Mouse (Mus musculus) olfactory bulb, adult 2 months (tissue): ENCODE measurements around the gene 3110018I06Rik. TPM values are rescaled to one million over a fixed set of nuclear protein-coding genes. Genes with fewer than 3 reads are reported as not detected.

Source experiments
- H3K27ac ChIP-seq: fragments of 200-500 bp; 2 replicates; pipeline ENCODE4 v1.5.1; 2012; ENCODE audit warnings: low read depth, low read length; ENCODE audit not compliant: insufficient read depth
- H3K4me1 ChIP-seq: fragments of 200-500 bp; 2 replicates; pipeline ENCODE4 v1.6.1; 2012; ENCODE audit warnings: low read length; ENCODE audit not compliant: control insufficient read depth, insufficient read depth
- H3K4me3 ChIP-seq: fragments of 200-500 bp; 2 replicates; pipeline ENCODE4 v1.5.1; 2012; ENCODE audit warnings: mild to moderate bottlenecking, low read depth, low read length, moderate library complexity; ENCODE audit not compliant: insufficient read depth
- CTCF ChIP-seq: fragments of 200-500 bp; IDR thresholded peaks from 2 replicates; pipeline ENCODE4 v1.5.1; 2012; ENCODE audit warnings: low read depth, mild to moderate bottlenecking, low read length, moderate library complexity; ENCODE audit not compliant: insufficient read depth
- POLR2A ChIP-seq: fragments of 200-500 bp; IDR thresholded peaks from 2 replicates; pipeline ENCODE4 v1.6.1; 2012; ENCODE audit warnings: mild to moderate bottlenecking, low read depth, low read length, moderate library complexity; ENCODE audit not compliant: insufficient read depth
- WGBS: fragments of 180-500 bp; shearing (Covaris S2); methylation state at CpG from one replicate; pipeline ENCODE4 v1.1.7; 2018; 5-methylcytosine and 5-hydroxymethylcytosine counted together
- polyA plus RNA-seq: library from polyadenylated mRNA; stranded (reverse); fragments of >200 nt; gene quantifications from 2 replicates; pipeline ENCODE4 v1.2.4, GENCODE M21; 2012; ENCODE audit warnings: low replicate concordance; ENCODE audit not compliant: missing spikeins, insufficient read depth, insufficient read length

The 3110018I06Rik gene
- polyA plus RNA-seq, 1 experiment, result not detected

DNA sequence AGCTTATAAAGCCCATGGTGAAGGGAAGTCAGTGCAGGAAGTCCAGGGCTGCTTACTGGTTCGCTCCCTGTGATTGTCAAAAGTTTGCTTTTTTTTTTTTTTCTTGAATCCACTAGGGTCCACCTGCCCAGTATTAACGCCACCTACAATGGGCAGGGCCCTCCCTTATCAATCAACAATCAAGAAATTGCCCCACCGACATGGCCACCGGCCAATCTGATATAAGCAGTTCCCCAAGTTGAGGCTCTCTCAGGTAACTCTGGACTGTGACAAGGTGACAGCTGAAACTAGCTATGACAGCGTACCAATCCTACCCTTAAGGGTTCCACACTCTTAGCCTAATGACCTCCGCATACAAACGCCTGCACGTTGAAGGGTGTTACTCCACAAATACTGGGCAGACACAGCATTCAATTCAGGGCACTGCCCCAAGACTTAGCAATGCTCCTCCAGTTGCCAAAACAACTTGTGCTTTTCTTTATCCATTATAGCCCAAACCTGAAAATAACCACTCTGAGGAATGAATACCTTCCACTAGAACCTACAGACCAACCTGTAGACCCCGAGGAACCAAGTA, 21.3 kb downstream of the 3110018I06Rik start:
- Histone ChIP-seq H3K4me1 (no peaks in the 10 kb centered on the region), H3K27ac (no peak overlapping the region), H3K4me3 (no peak overlapping the region)
- 85% methylated on average over 9 of the region's 9 CpGs for WGBS
- TF ChIP-seq CTCF (no peak), POLR2A (no peak)

DNA sequence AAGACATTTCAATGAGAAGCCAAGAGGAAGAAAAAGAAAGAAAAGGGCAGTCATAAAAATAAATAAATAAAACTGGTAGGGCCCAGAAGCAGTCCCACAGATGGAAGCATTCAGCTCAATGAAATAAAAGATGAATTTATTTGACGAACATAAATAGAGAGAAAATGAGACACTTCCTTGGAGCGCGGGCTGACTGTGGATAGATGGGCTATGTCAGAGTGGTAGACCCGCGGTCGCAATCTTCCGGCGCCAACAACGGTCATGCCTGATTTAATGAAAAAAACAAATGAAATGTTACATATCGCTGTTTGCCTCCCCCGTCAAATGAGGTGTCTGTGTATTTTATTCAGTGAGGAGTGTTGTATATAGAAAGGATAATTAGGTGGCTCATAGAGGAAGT, 22.7 kb downstream of the 3110018I06Rik start:
- no peak overlapping the region for H3K4me3 ChIP-seq
- H3K27ac ChIP-seq, result no peak overlapping the region
- TF ChIP-seq POLR2A, result no peak
- no peak for TF ChIP-seq CTCF
- no peaks in the 10 kb centered on the region for H3K4me1 ChIP-seq
- WGBS, result 96% methylated on average over 11 of the region's 11 CpGs

DNA sequence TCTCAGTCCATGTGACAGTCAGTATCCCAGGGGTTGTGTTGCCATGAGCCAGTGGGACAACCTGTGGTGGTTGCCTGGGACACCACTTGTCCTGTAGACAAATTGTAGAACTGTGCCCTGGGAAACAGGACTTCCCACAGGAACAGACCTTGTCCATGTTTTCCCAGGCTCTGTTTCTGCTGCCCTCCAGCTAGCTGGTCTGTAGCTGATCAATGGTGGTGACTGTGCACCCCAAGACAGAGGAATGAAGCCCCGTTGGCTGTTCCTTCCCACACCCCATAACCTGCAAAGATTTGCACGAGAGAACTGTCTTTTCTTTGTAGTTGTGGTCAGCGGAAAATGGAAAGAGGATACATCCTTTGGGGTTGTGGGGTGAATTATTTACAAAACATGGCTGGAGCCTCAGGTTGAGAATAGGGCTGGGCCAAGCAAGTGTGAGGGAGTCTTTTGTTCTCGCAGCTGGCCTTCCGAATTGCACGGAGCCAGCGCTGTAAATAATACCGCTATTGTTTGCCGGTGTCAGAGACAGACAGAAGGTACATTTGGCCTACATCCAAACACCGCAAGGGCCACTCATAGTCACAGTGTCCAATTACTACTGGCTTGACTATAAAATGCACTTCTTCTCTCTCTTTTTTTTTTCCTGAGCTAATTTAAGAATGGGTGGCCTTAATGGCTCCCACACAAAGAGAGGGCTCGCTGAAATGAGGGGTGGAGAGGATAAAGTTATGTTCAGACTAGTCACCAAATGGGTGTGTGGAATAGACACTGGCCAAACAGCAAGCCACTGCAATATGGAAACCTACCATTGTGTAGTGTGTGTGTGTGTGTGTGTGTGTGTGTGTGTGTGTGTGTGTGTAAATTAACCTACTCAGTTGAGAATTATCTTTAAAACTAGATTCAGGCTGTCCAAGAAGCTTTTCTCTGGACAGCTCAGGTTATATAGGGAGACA, 28.1 kb downstream of the 3110018I06Rik start:
- TF ChIP-seq CTCF (no peak), POLR2A (no peak)
- WGBS, result 44% methylated on average over 11 of the region's 11 CpGs
- no peak overlapping the region for H3K4me3 ChIP-seq
- H3K27ac ChIP-seq, result no peak overlapping the region
- H3K4me1 ChIP-seq, result no peaks in the 10 kb centered on the region

DNA sequence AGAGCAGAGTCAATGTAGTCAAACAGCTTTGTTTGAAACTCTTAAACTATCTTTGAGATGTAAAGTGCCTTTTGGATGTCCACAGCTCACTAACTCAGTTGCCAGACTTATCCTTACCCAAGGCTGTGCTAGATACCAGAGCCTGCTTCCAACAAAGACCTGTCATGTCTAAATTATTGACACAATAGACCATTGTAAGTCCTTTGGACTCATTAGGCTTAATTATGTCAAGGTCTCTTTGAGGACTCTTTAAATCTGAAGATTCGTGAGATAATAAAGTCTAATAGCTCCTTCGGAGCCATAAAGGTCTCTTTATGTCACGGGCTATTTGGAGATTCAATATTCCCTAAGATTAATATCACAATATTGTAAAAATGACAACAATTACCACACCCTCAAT, 32.5 kb downstream of the 3110018I06Rik start:
- TF ChIP-seq POLR2A (no peak), CTCF (no peak)
- Histone ChIP-seq H3K27ac (no peak overlapping the region), H3K4me1 (no peaks in the 10 kb centered on the region), H3K4me3 (no peak overlapping the region)
- WGBS, result 91% methylated on average over 3 of the region's 3 CpGs

DNA sequence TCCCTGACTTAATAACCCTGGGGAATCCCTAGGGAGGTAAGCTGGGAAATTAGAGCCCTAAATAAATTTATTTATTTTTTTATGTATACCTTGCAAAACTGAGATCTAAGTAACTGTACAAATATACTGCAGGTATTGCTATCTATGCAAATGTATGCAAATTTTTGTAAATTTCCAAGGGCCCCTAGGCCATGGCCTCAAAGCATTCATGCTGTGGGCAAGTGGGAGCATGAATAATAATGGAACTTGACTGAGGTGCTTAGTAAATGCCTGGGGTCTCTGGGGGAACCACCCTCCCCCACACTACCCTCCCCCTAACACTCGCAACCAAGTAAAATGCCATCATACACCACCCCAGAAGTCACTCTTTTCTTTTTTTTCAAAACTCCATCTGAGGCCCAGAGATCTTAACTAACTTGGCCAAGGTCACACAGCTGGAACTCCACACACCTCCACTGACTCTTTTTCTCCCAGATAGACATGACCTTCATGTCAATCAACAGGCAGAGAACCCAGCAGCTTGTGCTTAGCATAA, 40.0 kb downstream of the 3110018I06Rik start:
- no peak overlapping the region for H3K4me3 ChIP-seq
- 79% methylated on average over 1 of the region's 1 CpGs for WGBS

DNA sequence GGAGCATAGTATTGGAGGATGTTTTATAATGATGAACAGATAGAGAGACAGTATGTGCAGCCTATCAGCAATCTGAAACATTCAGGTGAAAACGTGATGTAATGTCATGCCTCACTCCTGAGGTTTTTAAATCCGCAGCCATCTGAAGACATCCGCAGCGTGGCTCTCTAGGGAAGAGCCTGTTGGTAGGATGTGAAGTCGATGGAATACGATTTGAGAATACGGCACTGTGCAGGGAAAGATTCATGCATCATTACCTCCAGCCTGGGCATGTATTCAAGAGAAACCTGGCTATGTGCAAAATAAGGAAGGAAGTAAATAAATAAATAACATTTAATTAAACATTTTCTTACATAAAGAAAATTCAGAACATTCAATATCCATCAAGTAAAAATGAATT, 44.4 kb downstream of the 3110018I06Rik start:
- 79% methylated on average over 7 of the region's 7 CpGs for WGBS
- no peak overlapping the region for H3K27ac ChIP-seq
- TF ChIP-seq POLR2A, result no peak
- TF ChIP-seq CTCF, result no peak

More for the DNA sequence above, 40.0 kb downstream of the 3110018I06Rik start:
- Histone ChIP-seq H3K27ac (no peak overlapping the region), H3K4me1 (no peaks in the 10 kb centered on the region)
- TF ChIP-seq CTCF, result no peak
- TF ChIP-seq POLR2A, result no peak

More for the DNA sequence above, 44.4 kb downstream of the 3110018I06Rik start:
- Histone ChIP-seq H3K4me3 (no peak overlapping the region), H3K4me1 (no peaks in the 10 kb centered on the region)
